8 mouse cellular contexts compared by ENCODE assay signal in genomic region chr11:109439209-109439608, GRCm38 (mm10). TPM values are rescaled to one million over a fixed set of nuclear protein-coding genes. Genes with fewer than 3 reads are reported as not detected.
DNase-seq lines count a peak whose midpoint lies in the region; ATAC-seq and TF ChIP-seq lines count a peak whose summit lies in the region.
"Had no signal": no experiment of that assay in that cellular context is flagged by ENCODE, and none has a peak within 500 bp of the region (broad histone marks: within the 10 kb centered on the region; RNA-seq: fewer than 3 reads in every experiment).

No protein-coding gene starts in this region.

- TF ChIP-seq CTCF in layer of hippocampus, adult 2 months (conservative IDR thresholded peaks at IDR 0.05) = no peak
- TF ChIP-seq CTCF in embryonic fibroblast, embryonic 13.5 days (IDR thresholded peaks at IDR 0.05; ENCODE audit: borderline replicate concordance, insufficient read depth, low read length) = no peak

- no peak for ATAC-seq in limb, embryonic 11.5 days (ENCODE audit: insufficient number of reproducible peaks, low FRiP score, low TSS enrichment, low read depth)
- no peak for ATAC-seq in neural tube, embryonic 14.5 days (ENCODE audit: low read depth)
- ATAC-seq in erythroid progenitor cell, adult 5-6 weeks (replicated peaks; ENCODE audit: low FRiP score, poor library complexity, severe bottlenecking) = no peak
- ATAC-seq in inflammation-experienced regulatory T-cells, adult 6 months = no peak

- TF ChIP-seq POLR2A in embryonic fibroblast, embryonic 13.5 days (IDR thresholded peaks at IDR 0.05; ENCODE audit: low read depth, low read length) = no peak

- peak overlapping the region; percentile 78; the same call in 1 of the 2 replicates for H3K27ac ChIP-seq in layer of hippocampus, adult 2 months
- H3K27ac ChIP-seq in embryonic fibroblast, embryonic 13.5 days (ENCODE audit: insufficient read depth, low read length) = peak overlapping the region; percentile 54; the same call in 1 of the 2 replicates
- no peak overlapping the region for H3K27ac ChIP-seq in limb, embryonic 11.5 days (replicated peaks; ENCODE audit: low read depth, low read length)
- no peak overlapping the region for H3K27ac ChIP-seq in neural tube, embryonic 14.5 days (ENCODE audit: low read depth, low read length)

- peaks cover 10% of the 10 kb centered on the region for H3K36me3 ChIP-seq in limb, embryonic 11.5 days (ENCODE audit: control insufficient read depth, insufficient read depth, low read length)
- H3K36me3 ChIP-seq in neural tube, embryonic 14.5 days (ENCODE audit: control insufficient read depth, insufficient read depth, low read length) = peaks cover 19% of the 10 kb centered on the region; the same call in 1 of the 2 replicates

- H3K4me2 ChIP-seq in limb, embryonic 11.5 days (ENCODE audit: low read depth, severe bottlenecking) = peak overlapping the region; percentile 83; the same call in 1 of the 2 replicates
- no peak overlapping the region for H3K4me2 ChIP-seq in neural tube, embryonic 14.5 days (ENCODE audit: low read depth, low read length)

- H3K4me1 ChIP-seq in embryonic fibroblast, embryonic 13.5 days (ENCODE audit: control insufficient read depth, insufficient read depth, low read length) = no peaks in the 10 kb centered on the region
- H3K4me1 ChIP-seq in limb, embryonic 11.5 days (ENCODE audit: control insufficient read depth, insufficient read depth, low read length) = no peaks in the 10 kb centered on the region
- 0 out of 2 replicates have a peak, but pooled peaks cover 3% of the 10 kb centered on the region for H3K4me1 ChIP-seq in neural tube, embryonic 14.5 days (ENCODE audit: control insufficient read depth, insufficient read depth, low read length)

- H3K27me3 ChIP-seq in limb, embryonic 11.5 days (ENCODE audit: control insufficient read depth, insufficient read depth, low read length) = no peaks in the 10 kb centered on the region
- H3K27me3 ChIP-seq in neural tube, embryonic 14.5 days (ENCODE audit: control insufficient read depth, insufficient read depth, low read length) = no peaks in the 10 kb centered on the region

- DNase-seq in layer of hippocampus, adult 2 months (ENCODE audit: low spot score in 2 of 2) = no peak
- DNase-seq in layer of hippocampus, adult 18-20 months (ENCODE audit: low spot score in 2 of 2) = no peak
- DNase-seq in limb, embryonic 11.5 days (ENCODE audit: low spot score) = peak; percentile 25

- peak overlapping the region; percentile 54; the same call in 1 of the 2 replicates for H3K4me3 ChIP-seq in layer of hippocampus, adult 2 months
- no peak overlapping the region for H3K4me3 ChIP-seq in embryonic fibroblast, embryonic 13.5 days (ENCODE audit: insufficient read depth, low read length)
- H3K4me3 ChIP-seq in limb, embryonic 11.5 days (ENCODE audit: low read depth, low read length) = peak overlapping the region; percentile 43; the same call in 1 of the 2 replicates
- H3K4me3 ChIP-seq in neural tube, embryonic 14.5 days (ENCODE audit: low read depth, low read length) = peak overlapping the region; percentile 34; the same call in 1 of the 2 replicates

- no peak overlapping the region for H3K9ac ChIP-seq in limb, embryonic 11.5 days (ENCODE audit: low read length)
- no peak overlapping the region for H3K9ac ChIP-seq in neural tube, embryonic 14.5 days (replicated peaks; ENCODE audit: low read depth, low read length)

- WGBS in limb, embryonic 11.5 days = 29% methylated on average over 5 of the region's 5 CpGs
- WGBS in neural tube, embryonic 14.5 days = 26% methylated on average over 5 of the region's 5 CpGs

- no peaks in the 10 kb centered on the region for H3K9me3 ChIP-seq in limb, embryonic 11.5 days (ENCODE audit: control insufficient read depth, low read length)
- no peaks in the 10 kb centered on the region for H3K9me3 ChIP-seq in neural tube, embryonic 14.5 days (ENCODE audit: control insufficient read depth, low read length)

RNA-seq across cellular contexts. Expression of gene Amz2, which starts 13.5 kb away (rescaled TPM):
- total RNA-seq in layer of hippocampus, adult 2 months (2021) = 10 to 100 TPM; 54.7 to 64.7 TPM
- 10 to 100 TPM; 56.2 to 56.7 TPM for total RNA-seq in layer of hippocampus, adult 18-20 months (2021)
- 58.5 and 82.9 TPM in 2 replicates for polyA plus RNA-seq in embryonic fibroblast, embryonic 13.5 days (2011; ENCODE audit: insufficient read length, low read depth, missing spikeins)
- 44.8 and 50.1 TPM in 2 replicates for polyA plus RNA-seq in limb, embryonic 11.5 days (2014; fragmentation: Nextera tagmentation; extraction: Ambion mirVana)
- 59.1 and 59.8 TPM in 2 replicates for polyA plus RNA-seq in neural tube, embryonic 14.5 days (2014; fragmentation: Nextera tagmentation; extraction: Ambion mirVana)
- 16.6 and 32.7 TPM in 2 replicates for total RNA-seq in erythroid progenitor cell, adult 5-6 weeks (2015; ENCODE audit: low replicate concordance)
- total RNA-seq in erythroid progenitor cell, adult 5-6 weeks (2017; ENCODE audit: low replicate concordance) = 10.1 and 18.6 TPM in 2 replicates
- 10 to 100 TPM; 44.8 to 49.1 (median 46.0) TPM for polyA plus RNA-seq in inflammation-experienced regulatory T-cells, adult 6 months (2017; shearing (Covaris generic))

RNA-seq across cellular contexts. Expression of gene 9930022D16Rik, which starts 25.5 kb away (rescaled TPM):
- not detected for total RNA-seq in layer of hippocampus, adult 2 months (2021)
- total RNA-seq in layer of hippocampus, adult 18-20 months (2021) = not detected
- polyA plus RNA-seq in embryonic fibroblast, embryonic 13.5 days (2011; ENCODE audit: insufficient read length, low read depth, missing spikeins) = not detected in 2 replicates
- not detected in 2 replicates for polyA plus RNA-seq in limb, embryonic 11.5 days (2014; fragmentation: Nextera tagmentation; extraction: Ambion mirVana)
- not detected in 2 replicates for polyA plus RNA-seq in neural tube, embryonic 14.5 days (2014; fragmentation: Nextera tagmentation; extraction: Ambion mirVana)
- not detected in 2 replicates for total RNA-seq in erythroid progenitor cell, adult 5-6 weeks (2015; ENCODE audit: low replicate concordance)
- not detected in 2 replicates for total RNA-seq in erythroid progenitor cell, adult 5-6 weeks (2017; ENCODE audit: low replicate concordance)
- polyA plus RNA-seq in inflammation-experienced regulatory T-cells, adult 6 months (2017; shearing (Covaris generic)) = under 1 TPM; 0.28 to 0.39 (median 0.36) TPM
- total RNA-seq: liver, adult 2 months had no signal
- polyA plus RNA-seq: liver, adult 2 months had no signal

RNA-seq across cellular contexts. Expression of gene Arsg, which starts 34.0 kb away (rescaled TPM):
- 10 to 100 TPM; 11.7 to 13.9 TPM for total RNA-seq in layer of hippocampus, adult 2 months (2021)
- total RNA-seq in layer of hippocampus, adult 18-20 months (2021) = 10 to 100 TPM; 15.1 to 17.4 TPM
- 2.7 and 3.9 TPM in 2 replicates for polyA plus RNA-seq in embryonic fibroblast, embryonic 13.5 days (2011; ENCODE audit: insufficient read length, low read depth, missing spikeins)
- polyA plus RNA-seq in limb, embryonic 11.5 days (2014; fragmentation: Nextera tagmentation; extraction: Ambion mirVana) = 1.6 and 2.2 TPM in 2 replicates
- 2.9 and 3.5 TPM in 2 replicates for polyA plus RNA-seq in neural tube, embryonic 14.5 days (2014; fragmentation: Nextera tagmentation; extraction: Ambion mirVana)
- 2.9 and 5.4 TPM in 2 replicates for total RNA-seq in erythroid progenitor cell, adult 5-6 weeks (2015; ENCODE audit: low replicate concordance)
- total RNA-seq in erythroid progenitor cell, adult 5-6 weeks (2017; ENCODE audit: low replicate concordance) = 0.91 and 3.3 TPM in 2 replicates
- 1 to 10 TPM; 1.8 to 8.0 (median 4.6) TPM for polyA plus RNA-seq in inflammation-experienced regulatory T-cells, adult 6 months (2017; shearing (Covaris generic))

RNA-seq across cellular contexts. Expression of gene Slc16a6, which starts 34.2 kb away (rescaled TPM):
- 1 to 10 TPM; 7.2 to 8.1 TPM for total RNA-seq in layer of hippocampus, adult 2 months (2021)
- total RNA-seq in layer of hippocampus, adult 18-20 months (2021) = 1 to 10 TPM; 5.9 to 6.1 TPM
- polyA plus RNA-seq in embryonic fibroblast, embryonic 13.5 days (2011; ENCODE audit: insufficient read length, low read depth, missing spikeins) = 1.0 and 3.0 TPM in 2 replicates
- polyA plus RNA-seq in limb, embryonic 11.5 days (2014; fragmentation: Nextera tagmentation; extraction: Ambion mirVana) = 2.9 and 3.6 TPM in 2 replicates
- 3.3 and 4.5 TPM in 2 replicates for polyA plus RNA-seq in neural tube, embryonic 14.5 days (2014; fragmentation: Nextera tagmentation; extraction: Ambion mirVana)
- 94.7 and 107 TPM in 2 replicates for total RNA-seq in erythroid progenitor cell, adult 5-6 weeks (2015; ENCODE audit: low replicate concordance)
- total RNA-seq in erythroid progenitor cell, adult 5-6 weeks (2017; ENCODE audit: low replicate concordance) = 35.6 and 52.4 TPM in 2 replicates
- 10 to 100 TPM; 22.4 to 30.5 (median 26.4) TPM for polyA plus RNA-seq in inflammation-experienced regulatory T-cells, adult 6 months (2017; shearing (Covaris generic))

Comparison
In these comparisons a context has a peak if more than half of its experiments do, and no peak if none do; other contexts are left out.
1. H3K27ac ChIP-seq: peak in layer of hippocampus, adult 2 months (single experiment) and embryonic fibroblast, embryonic 13.5 days (single experiment); none in limb, embryonic 11.5 days (single experiment) and neural tube, embryonic 14.5 days (single experiment).